Mouse (Mus musculus) E14TG2a.4 (cell line): ENCODE results near the gene Gnmt.

Experiments
- H3K27me3 ChIP-seq: 2 replicates; pipeline ENCODE4 v1.6.1; 2014; ENCODE audit warnings: low read length, control low read depth; ENCODE audit not compliant: insufficient read depth
- H3K36me3 ChIP-seq: 2 replicates; pipeline ENCODE4 v1.6.1; 2014; ENCODE audit warnings: low read length, control low read depth; ENCODE audit not compliant: insufficient read depth
- H3K4me1 ChIP-seq: replicated peaks from 2 replicates; pipeline ENCODE4 v1.6.1; 2014; ENCODE audit warnings: low read depth, low read length, control low read depth
- H3K4me3 ChIP-seq: replicated peaks from 2 replicates; pipeline ENCODE4 v1.5.1; 2014; ENCODE audit warnings: mild to moderate bottlenecking, low read length
- H3K9me3 ChIP-seq: 2 replicates; pipeline ENCODE4 v1.6.1; 2014; ENCODE audit warnings: low read length, control low read depth
- CTCF ChIP-seq: conservative IDR thresholded peaks from 2 replicates; pipeline ENCODE4 v1.5.1; 2014; ENCODE audit warnings: low read length
- NANOG ChIP-seq: IDR thresholded peaks from 2 replicates; pipeline ENCODE4 v1.6.1; 2014; ENCODE audit warnings: borderline replicate concordance, low read length, mixed read lengths
- POU5F1 ChIP-seq: IDR thresholded peaks from 2 replicates; pipeline ENCODE4 v1.6.1; 2014; ENCODE audit warnings: low read length, borderline replicate concordance

Gnmt gene

GRCm38 (mm10) chr17:46703971-46704886 is 24.7 kb downstream of the Gnmt start:
- Histone ChIP-seq H3K36me3 (peaks cover 39% of the 10 kb centered on the region), H3K27me3 (peaks cover 10% of the 10 kb centered on the region; the same call in 1 of the 2 replicates), H3K4me1 (peaks cover 63% of the 10 kb centered on the region), H3K4me3 (peak overlapping the region; percentile 99), H3K9me3 (no peaks in the 10 kb centered on the region)
- TF ChIP-seq NANOG (no peak), POU5F1 (no peak), CTCF (no peak)

GRCm38 (mm10) chr17:46702506-46702905 is 26.5 kb downstream of the Gnmt start:
- TF ChIP-seq POU5F1 (no peak), NANOG (no peak), CTCF (no peak)
- Histone ChIP-seq H3K9me3 (no peaks in the 10 kb centered on the region), H3K27me3 (peaks cover 10% of the 10 kb centered on the region; the same call in 1 of the 2 replicates), H3K4me1 (peaks cover 77% of the 10 kb centered on the region), H3K36me3 (peaks cover 55% of the 10 kb centered on the region), H3K4me3 (no peak overlapping the region)

- H3K9me3 ChIP-seq, result no peaks in the 10 kb centered on the region
- no peak for TF ChIP-seq NANOG
- no peak for TF ChIP-seq CTCF
- no peak for TF ChIP-seq POU5F1
- H3K4me1 ChIP-seq, result peaks cover 78% of the 10 kb centered on the region
- H3K36me3 ChIP-seq, result peaks cover 59% of the 10 kb centered on the region
- no peak overlapping the region for H3K4me3 ChIP-seq
- H3K27me3 ChIP-seq, result peaks cover 9% of the 10 kb centered on the region; the same call in 1 of the 2 replicates
These were observed 26.9 kb downstream of the Gnmt start for GRCm38 (mm10) chr17:46702100-46702499.

GRCm38 (mm10) chr17:46701489-46701888 is 27.5 kb downstream of the Gnmt start:
- H3K27me3 ChIP-seq, result peaks cover 3% of the 10 kb centered on the region; the same call in 1 of the 2 replicates
- H3K4me1 ChIP-seq, result peaks cover 77% of the 10 kb centered on the region
- no peaks in the 10 kb centered on the region for H3K9me3 ChIP-seq

GRCm38 (mm10) chr17:46699912-46700311 is 29.1 kb downstream of the Gnmt start:
- Histone ChIP-seq H3K36me3 (peaks cover 67% of the 10 kb centered on the region), H3K4me1 (peaks cover 76% of the 10 kb centered on the region), H3K9me3 (no peaks in the 10 kb centered on the region), H3K27me3 (no peaks in the 10 kb centered on the region), H3K4me3 (no peak overlapping the region)
- TF ChIP-seq CTCF, result no peak
- TF ChIP-seq NANOG, result no peak
- TF ChIP-seq POU5F1, result no peak

More at GRCm38 (mm10) chr17:46701489-46701888, 27.5 kb downstream of the Gnmt start:
- H3K4me3 ChIP-seq, result no peak overlapping the region
- TF ChIP-seq POU5F1, result no peak
- no peak for TF ChIP-seq CTCF
- no peak for TF ChIP-seq NANOG
- H3K36me3 ChIP-seq, result peaks cover 59% of the 10 kb centered on the region

GRCm38 (mm10) chr17:46699245-46699644 is 29.7 kb downstream of the Gnmt start:
- TF ChIP-seq NANOG (no peak), CTCF (no peak), POU5F1 (no peak)
- no peaks in the 10 kb centered on the region for H3K9me3 ChIP-seq
- peaks cover 67% of the 10 kb centered on the region for H3K36me3 ChIP-seq
- no peak overlapping the region for H3K4me3 ChIP-seq
- H3K4me1 ChIP-seq, result peaks cover 82% of the 10 kb centered on the region
- no peaks in the 10 kb centered on the region for H3K27me3 ChIP-seq

- H3K36me3 ChIP-seq, result peaks cover 70% of the 10 kb centered on the region
- H3K4me3 ChIP-seq, result no peak overlapping the region
- H3K4me1 ChIP-seq, result peaks cover 82% of the 10 kb centered on the region
- TF ChIP-seq NANOG (no peak), POU5F1 (no peak), CTCF (no peak)
- H3K27me3 ChIP-seq, result no peaks in the 10 kb centered on the region
- no peaks in the 10 kb centered on the region for H3K9me3 ChIP-seq
These were observed 30.5 kb downstream of the Gnmt start for GRCm38 (mm10) chr17:46698515-46698914.

- peaks cover 73% of the 10 kb centered on the region for H3K4me1 ChIP-seq
- no peaks in the 10 kb centered on the region for H3K9me3 ChIP-seq
- H3K4me3 ChIP-seq, result no peak overlapping the region
- peak; percentile 78; the same call in 1 of the 2 replicates for TF ChIP-seq NANOG
- TF ChIP-seq CTCF, result no peak
- no peak for TF ChIP-seq POU5F1
- H3K27me3 ChIP-seq, result no peaks in the 10 kb centered on the region
- peaks cover 64% of the 10 kb centered on the region for H3K36me3 ChIP-seq
These were observed 34.4 kb downstream of the Gnmt start for GRCm38 (mm10) chr17:46694517-46695063.
